Mouse (Mus musculus): ENCODE measurements at regions not wholly inside any gene's neighbourhood (a gene's known extent, or its start where the extent isn't known, plus 50 kb on each side); places are given as distances from the start of the nearest gene placed in this dataset.
"Not testable (repeated sequence)": the region's sequence is repeated elsewhere in the genome, so short reads cannot be mapped to it uniquely, and the experiment has no call there.

GRCm38 (mm10) chrX:157107747-157108146, 307.4 kb downstream of the Phex start:
- no peak overlapping the region for H3K4me3 ChIP-seq (replicated peaks; ENCODE audit: low read length)
- H3K27me3 ChIP-seq (replicated peaks; ENCODE audit: control insufficient read depth, insufficient read depth, low read length) = no peaks in the 10 kb centered on the region
- ATAC-seq = no peak
- H3K27ac ChIP-seq (ENCODE audit: low read length) = no peak overlapping the region
- no peak overlapping the region for H3K4me2 ChIP-seq (ENCODE audit: low read length)
- no peak overlapping the region for H3K9ac ChIP-seq (replicated peaks; ENCODE audit: low read depth, low read length)
- no peaks in the 10 kb centered on the region for H3K9me3 ChIP-seq (ENCODE audit: control insufficient read depth, low read length)
- H3K4me1 ChIP-seq (replicated peaks; ENCODE audit: control insufficient read depth, insufficient read depth, low read length) = no peaks in the 10 kb centered on the region
- no peaks in the 10 kb centered on the region for H3K36me3 ChIP-seq (ENCODE audit: control insufficient read depth, insufficient read depth)

GRCm38 (mm10) chrX:157080025-157080424, 335.1 kb downstream of the Phex start:
- H3K4me1 ChIP-seq (replicated peaks; ENCODE audit: control insufficient read depth, insufficient read depth, low read length) = no peaks in the 10 kb centered on the region
- H3K27ac ChIP-seq (ENCODE audit: low read length) = no peak overlapping the region
- no peaks in the 10 kb centered on the region for H3K9me3 ChIP-seq (ENCODE audit: control insufficient read depth, low read length)
- ATAC-seq = no peak
- no peaks in the 10 kb centered on the region for H3K27me3 ChIP-seq (replicated peaks; ENCODE audit: control insufficient read depth, insufficient read depth, low read length)
- H3K4me2 ChIP-seq (ENCODE audit: low read length) = no peak overlapping the region
- no peaks in the 10 kb centered on the region for H3K36me3 ChIP-seq (ENCODE audit: control insufficient read depth, insufficient read depth)
- H3K4me3 ChIP-seq (replicated peaks; ENCODE audit: low read length) = no peak overlapping the region
- no peak overlapping the region for H3K9ac ChIP-seq (replicated peaks; ENCODE audit: low read depth, low read length)

- Histone ChIP-seq H3K36me3 (ENCODE audit: control insufficient read depth, insufficient read depth) (no peaks in the 10 kb centered on the region), H3K27me3 (replicated peaks; ENCODE audit: control insufficient read depth, insufficient read depth, low read length) (no peaks in the 10 kb centered on the region), H3K4me2 (ENCODE audit: low read length) (no peak overlapping the region), H3K4me3 (replicated peaks; ENCODE audit: low read length) (no peak overlapping the region), H3K9me3 (ENCODE audit: control insufficient read depth, low read length) (no peaks in the 10 kb centered on the region), H3K27ac (ENCODE audit: low read length) (no peak overlapping the region), H3K4me1 (replicated peaks; ENCODE audit: control insufficient read depth, insufficient read depth, low read length) (no peaks in the 10 kb centered on the region), H3K9ac (replicated peaks; ENCODE audit: low read depth, low read length) (no peak overlapping the region)
- WGBS = 55% methylated on average over 2 of the region's 2 CpGs
- no peak for ATAC-seq
Measured at GRCm38 (mm10) chrX:157079606-157080005, 335.5 kb downstream of the Phex start.

- 94% methylated on average over 3 of the region's 5 CpGs for WGBS
Measured at GRCm38 (mm10) chrX:157078061-157078460, 337.1 kb downstream of the Phex start.

GRCm38 (mm10) chrX:157076193-157076592, 338.9 kb downstream of the Phex start:
- no peaks in the 10 kb centered on the region for H3K9me3 ChIP-seq (ENCODE audit: control insufficient read depth, low read length)
- no peak for ATAC-seq
- H3K4me1 ChIP-seq (replicated peaks; ENCODE audit: control insufficient read depth, insufficient read depth, low read length) = no peaks in the 10 kb centered on the region
- no peak overlapping the region for H3K4me2 ChIP-seq (ENCODE audit: low read length)
- H3K27me3 ChIP-seq (replicated peaks; ENCODE audit: control insufficient read depth, insufficient read depth, low read length) = no peaks in the 10 kb centered on the region
- H3K4me3 ChIP-seq (replicated peaks; ENCODE audit: low read length) = no peak overlapping the region
- no peak overlapping the region for H3K9ac ChIP-seq (replicated peaks; ENCODE audit: low read depth, low read length)
- H3K36me3 ChIP-seq (ENCODE audit: control insufficient read depth, insufficient read depth) = no peaks in the 10 kb centered on the region
- no peak overlapping the region for H3K27ac ChIP-seq (ENCODE audit: low read length)

More at GRCm38 (mm10) chrX:157078061-157078460, 337.1 kb downstream of the Phex start:
- not testable (repeated sequence) for H3K4me1 ChIP-seq (replicated peaks; ENCODE audit: control insufficient read depth, insufficient read depth, low read length); H3K27me3 ChIP-seq (replicated peaks; ENCODE audit: control insufficient read depth, insufficient read depth, low read length); ATAC-seq; H3K9me3 ChIP-seq (ENCODE audit: control insufficient read depth, low read length); H3K4me3 ChIP-seq (replicated peaks; ENCODE audit: low read length); H3K9ac ChIP-seq (replicated peaks; ENCODE audit: low read depth, low read length); H3K27ac ChIP-seq (ENCODE audit: low read length); H3K36me3 ChIP-seq (ENCODE audit: control insufficient read depth, insufficient read depth); H3K4me2 ChIP-seq (ENCODE audit: low read length)

GRCm38 (mm10) chrX:157051629-157052315, 363.3 kb downstream of the Phex start:
- peak; percentile 90 for ATAC-seq
- 20% methylated on average over 2 of the region's 2 CpGs for WGBS
- Histone ChIP-seq H3K27me3 (replicated peaks; ENCODE audit: control insufficient read depth, insufficient read depth, low read length) (no peaks in the 10 kb centered on the region), H3K9me3 (ENCODE audit: control insufficient read depth, low read length) (no peaks in the 10 kb centered on the region), H3K9ac (replicated peaks; ENCODE audit: low read depth, low read length) (no peak overlapping the region), H3K4me1 (replicated peaks; ENCODE audit: control insufficient read depth, insufficient read depth, low read length) (no peaks in the 10 kb centered on the region), H3K4me2 (ENCODE audit: low read length) (no peak overlapping the region), H3K4me3 (replicated peaks; ENCODE audit: low read length) (no peak overlapping the region), H3K27ac (ENCODE audit: low read length) (no peak overlapping the region), H3K36me3 (ENCODE audit: control insufficient read depth, insufficient read depth) (no peaks in the 10 kb centered on the region)

- ATAC-seq = no peak
- Histone ChIP-seq H3K27ac (ENCODE audit: low read length) (no peak overlapping the region), H3K4me2 (ENCODE audit: low read length) (no peak overlapping the region)
Measured at GRCm38 (mm10) chrX:157028913-157029312, 386.2 kb downstream of the Phex start.

GRCm38 (mm10) chrX:157024343-157024742, 390.8 kb downstream of the Phex start:
- Histone ChIP-seq H3K27me3 (replicated peaks; ENCODE audit: control insufficient read depth, insufficient read depth, low read length) (no peaks in the 10 kb centered on the region), H3K36me3 (ENCODE audit: control insufficient read depth, insufficient read depth) (no peaks in the 10 kb centered on the region), H3K4me1 (replicated peaks; ENCODE audit: control insufficient read depth, insufficient read depth, low read length) (no peaks in the 10 kb centered on the region), H3K9me3 (ENCODE audit: control insufficient read depth, low read length) (no peaks in the 10 kb centered on the region), H3K4me2 (ENCODE audit: low read length) (no peak overlapping the region), H3K27ac (ENCODE audit: low read length) (no peak overlapping the region), H3K9ac (replicated peaks; ENCODE audit: low read depth, low read length) (no peak overlapping the region), H3K4me3 (replicated peaks; ENCODE audit: low read length) (no peak overlapping the region)
- ATAC-seq = no peak

More at GRCm38 (mm10) chrX:157028913-157029312, 386.2 kb downstream of the Phex start:
- Histone ChIP-seq H3K4me3 (replicated peaks; ENCODE audit: low read length) (no peak overlapping the region), H3K9me3 (ENCODE audit: control insufficient read depth, low read length) (no peaks in the 10 kb centered on the region), H3K36me3 (ENCODE audit: control insufficient read depth, insufficient read depth) (no peaks in the 10 kb centered on the region), H3K4me1 (replicated peaks; ENCODE audit: control insufficient read depth, insufficient read depth, low read length) (no peaks in the 10 kb centered on the region), H3K27me3 (replicated peaks; ENCODE audit: control insufficient read depth, insufficient read depth, low read length) (no peaks in the 10 kb centered on the region), H3K9ac (replicated peaks; ENCODE audit: low read depth, low read length) (no peak overlapping the region)

- Histone ChIP-seq H3K36me3 (ENCODE audit: control insufficient read depth, insufficient read depth) (no peaks in the 10 kb centered on the region), H3K27me3 (replicated peaks; ENCODE audit: control insufficient read depth, insufficient read depth, low read length) (no peaks in the 10 kb centered on the region), H3K4me3 (replicated peaks; ENCODE audit: low read length) (no peak overlapping the region), H3K4me1 (replicated peaks; ENCODE audit: control insufficient read depth, insufficient read depth, low read length) (no peaks in the 10 kb centered on the region), H3K9ac (replicated peaks; ENCODE audit: low read depth, low read length) (no peak overlapping the region), H3K9me3 (ENCODE audit: control insufficient read depth, low read length) (no peaks in the 10 kb centered on the region), H3K4me2 (ENCODE audit: low read length) (no peak overlapping the region), H3K27ac (ENCODE audit: low read length) (no peak overlapping the region)
- 81% methylated on average over 1 of the region's 1 CpGs for WGBS
- no peak for ATAC-seq
Measured at GRCm38 (mm10) chrX:157021851-157022250, 393.3 kb downstream of the Phex start.

- WGBS = 90% methylated on average over 3 of the region's 3 CpGs
- no peak overlapping the region for H3K4me2 ChIP-seq (ENCODE audit: low read length)
- no peak for ATAC-seq
Measured at GRCm38 (mm10) chrX:157020337-157020736, 394.8 kb downstream of the Phex start.

More at GRCm38 (mm10) chrX:157020337-157020736, 394.8 kb downstream of the Phex start:
- Histone ChIP-seq H3K9ac (replicated peaks; ENCODE audit: low read depth, low read length) (no peak overlapping the region), H3K36me3 (ENCODE audit: control insufficient read depth, insufficient read depth) (no peaks in the 10 kb centered on the region), H3K4me3 (replicated peaks; ENCODE audit: low read length) (no peak overlapping the region), H3K4me1 (replicated peaks; ENCODE audit: control insufficient read depth, insufficient read depth, low read length) (no peaks in the 10 kb centered on the region), H3K27ac (ENCODE audit: low read length) (no peak overlapping the region), H3K9me3 (ENCODE audit: control insufficient read depth, low read length) (no peaks in the 10 kb centered on the region), H3K27me3 (replicated peaks; ENCODE audit: control insufficient read depth, insufficient read depth, low read length) (no peaks in the 10 kb centered on the region)

Data from forebrain, embryonic 16.5 days (tissue).